Mouse (Mus musculus): ENCODE measurements around the gene Skap1.

DNA sequence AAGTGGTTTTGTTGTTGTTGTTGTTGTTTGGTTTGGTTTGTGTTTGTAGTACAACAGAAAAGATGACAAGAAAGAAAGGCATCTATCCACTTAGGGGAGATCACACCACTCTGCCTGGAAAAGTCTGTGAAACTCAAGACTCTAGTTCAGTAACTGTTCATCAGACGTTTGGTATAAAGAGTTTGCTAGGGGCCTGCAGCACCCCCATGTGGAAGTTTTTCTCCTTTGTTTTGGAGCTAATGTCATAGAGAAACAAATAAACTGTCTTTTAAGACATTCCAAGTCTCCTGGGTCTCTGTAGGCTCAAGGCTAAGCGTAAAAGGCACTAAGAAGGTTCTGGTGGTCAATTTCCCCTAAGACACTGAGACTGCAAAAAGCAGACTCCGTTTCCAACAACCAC, 311.7 kb downstream of the Skap1 start:
- no peak for TF ChIP-seq CTCF (IDR thresholded peaks at IDR 0.05; ENCODE audit: borderline replicate concordance, extremely low read depth, insufficient read depth, insufficient read length)
- TF ChIP-seq POLR2A (IDR thresholded peaks at IDR 0.05; ENCODE audit: borderline replicate concordance, extremely low read depth, insufficient read depth, insufficient read length, poor library complexity, severe bottlenecking): no peak
